Mouse (Mus musculus): Measurements from ENCODE around the gene H2al2a. TPM values are rescaled to one million over a fixed set of nuclear protein-coding genes. Genes with fewer than 3 reads are reported as not detected.
"Not testable (repeated sequence)": the region's sequence is repeated elsewhere in the genome, so short reads cannot be mapped to it uniquely, and the experiment has no call there.

Gene H2al2a
- polyA plus RNA-seq, 1 experiment from 2014 or later: not detected

DNA sequence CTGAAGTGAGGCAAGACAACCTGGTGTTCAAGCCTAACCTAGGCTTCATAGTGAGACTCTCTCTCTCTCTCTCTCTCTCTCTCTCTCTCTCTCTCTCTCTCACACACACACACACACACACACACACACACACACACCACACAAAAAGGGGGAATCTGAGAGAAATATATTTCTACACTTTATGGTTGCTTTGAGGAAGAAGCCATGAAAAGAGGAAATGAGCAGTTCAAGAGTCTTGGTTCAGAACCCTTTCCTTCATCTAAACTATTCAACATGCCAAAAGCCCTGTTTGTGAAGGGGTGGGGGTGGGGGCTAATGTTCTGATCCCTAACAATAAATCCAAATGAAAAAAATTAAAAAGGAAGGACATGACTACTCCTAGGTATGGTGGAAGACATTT is 7.2 kb downstream of the H2al2a start:
- Histone ChIP-seq H3K9me3 (ENCODE audit: control insufficient read depth, low read length) (no peaks in the 10 kb centered on the region), H3K36me3 (ENCODE audit: control insufficient read depth, insufficient read depth, low read length) (no peaks in the 10 kb centered on the region), H3K4me1 (ENCODE audit: control insufficient read depth, insufficient read depth, low read length) (no peaks in the 10 kb centered on the region), H3K4me2 (ENCODE audit: low read depth) (no peak overlapping the region), H3K4me3 (ENCODE audit: low read depth, low read length) (no peak overlapping the region), H3K27me3 (ENCODE audit: control insufficient read depth, insufficient read depth, low read length) (no peaks in the 10 kb centered on the region), H3K9ac (ENCODE audit: low read length) (no peak overlapping the region), H3K27ac (ENCODE audit: low read depth, low read length) (no peak overlapping the region)
- ATAC-seq (ENCODE audit: insufficient read depth, low FRiP score, low TSS enrichment) (no peak), DNase-seq (ENCODE audit: low spot score) (no peak)

DNA sequence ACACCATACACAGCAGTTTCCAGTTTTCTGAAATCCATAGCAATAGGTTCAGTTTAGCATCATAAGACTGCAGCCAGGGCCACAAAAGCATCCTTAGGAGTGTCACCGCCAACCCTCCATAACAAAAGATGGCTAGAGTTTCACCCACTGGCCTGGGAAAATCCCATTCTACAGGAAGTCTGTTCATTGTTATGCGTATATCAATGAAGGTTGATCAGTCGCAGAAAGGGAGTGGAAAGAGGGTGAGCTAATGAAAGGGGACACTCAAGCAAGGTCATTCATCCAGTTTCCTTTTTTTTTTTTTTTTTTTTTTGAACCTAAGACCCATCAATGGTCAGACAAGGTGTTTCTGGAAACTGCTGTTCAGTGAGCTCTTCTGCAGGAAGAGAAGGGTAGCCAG is 7.6 kb downstream of the H2al2a start:
- Histone ChIP-seq H3K27ac (ENCODE audit: low read depth, low read length) (no peak overlapping the region), H3K9ac (ENCODE audit: low read length) (no peak overlapping the region), H3K4me2 (ENCODE audit: low read depth) (no peak overlapping the region), H3K9me3 (ENCODE audit: control insufficient read depth, low read length) (no peaks in the 10 kb centered on the region), H3K4me3 (ENCODE audit: low read depth, low read length) (no peak overlapping the region), H3K4me1 (ENCODE audit: control insufficient read depth, insufficient read depth, low read length) (no peaks in the 10 kb centered on the region), H3K27me3 (ENCODE audit: control insufficient read depth, insufficient read depth, low read length) (no peaks in the 10 kb centered on the region), H3K36me3 (ENCODE audit: control insufficient read depth, insufficient read depth, low read length) (no peaks in the 10 kb centered on the region)
- 59% methylated on average over 3 of the region's 3 CpGs for WGBS
- ATAC-seq (ENCODE audit: insufficient read depth, low FRiP score, low TSS enrichment): no peak
- DNase-seq (ENCODE audit: low spot score): no peak

DNA sequence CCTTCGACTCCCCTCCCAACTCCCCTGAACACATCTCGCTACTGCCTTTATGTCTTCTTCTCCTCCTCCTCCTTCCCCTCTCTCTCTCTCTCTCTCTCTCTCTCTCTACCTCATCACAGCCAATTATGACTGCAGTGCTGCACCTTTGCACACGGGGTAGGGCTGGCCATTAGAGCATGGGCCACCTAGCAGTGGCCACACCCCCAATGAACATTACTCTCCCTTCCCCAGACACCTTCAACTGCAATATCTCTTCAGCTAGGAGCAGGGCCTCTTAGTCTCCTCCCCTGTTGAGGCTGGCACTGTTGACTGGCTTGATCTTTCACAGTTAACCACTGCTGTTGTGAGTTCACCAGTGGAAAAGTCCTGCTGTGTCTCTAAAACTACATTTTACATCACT is 10.1 kb downstream of the H2al2a start:
- H3K4me3 ChIP-seq (ENCODE audit: low read depth, low read length): no peak overlapping the region
- no peaks in the 10 kb centered on the region for H3K4me1 ChIP-seq (ENCODE audit: control insufficient read depth, insufficient read depth, low read length)
- no peak overlapping the region for H3K27ac ChIP-seq (ENCODE audit: low read depth, low read length)
- no peaks in the 10 kb centered on the region for H3K9me3 ChIP-seq (ENCODE audit: control insufficient read depth, low read length)
- no peak overlapping the region for H3K4me2 ChIP-seq (ENCODE audit: low read depth)
- WGBS: 93% methylated on average over 3 of the region's 3 CpGs
- no peaks in the 10 kb centered on the region for H3K27me3 ChIP-seq (ENCODE audit: control insufficient read depth, insufficient read depth, low read length)
- DNase-seq (ENCODE audit: low spot score): no peak
- ATAC-seq (ENCODE audit: insufficient read depth, low FRiP score, low TSS enrichment): no peak
- no peaks in the 10 kb centered on the region for H3K36me3 ChIP-seq (ENCODE audit: control insufficient read depth, insufficient read depth, low read length)
- H3K9ac ChIP-seq (ENCODE audit: low read length): no peak overlapping the region

DNA sequence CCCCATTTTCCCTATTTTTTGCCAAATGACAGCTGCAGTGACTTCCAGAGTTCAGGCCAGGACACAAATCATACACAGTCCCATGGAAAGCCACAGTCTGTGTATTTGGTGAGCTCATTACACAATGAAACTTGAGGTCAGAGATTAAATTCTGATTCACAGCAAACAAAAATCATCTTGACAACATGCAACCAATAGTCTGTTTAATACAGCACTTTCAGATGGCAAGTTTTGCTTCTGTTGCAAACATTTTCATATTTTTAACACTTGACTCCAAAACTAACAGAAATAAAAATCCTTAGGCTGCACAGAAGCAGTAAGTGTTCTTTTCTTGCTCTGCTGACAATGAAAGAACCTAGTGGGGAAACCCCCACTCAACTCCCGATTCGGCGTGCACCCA is 12.0 kb downstream of the H2al2a start:
- Histone ChIP-seq H3K36me3 (ENCODE audit: control insufficient read depth, insufficient read depth, low read length) (no peaks in the 10 kb centered on the region), H3K9me3 (ENCODE audit: control insufficient read depth, low read length) (no peaks in the 10 kb centered on the region), H3K4me3 (ENCODE audit: low read depth, low read length) (no peak overlapping the region), H3K4me1 (ENCODE audit: control insufficient read depth, insufficient read depth, low read length) (no peaks in the 10 kb centered on the region), H3K27ac (ENCODE audit: low read depth, low read length) (no peak overlapping the region), H3K9ac (ENCODE audit: low read length) (no peak overlapping the region), H3K4me2 (ENCODE audit: low read depth) (no peak overlapping the region), H3K27me3 (ENCODE audit: control insufficient read depth, insufficient read depth, low read length) (no peaks in the 10 kb centered on the region)
- ATAC-seq (ENCODE audit: insufficient read depth, low FRiP score, low TSS enrichment) (no peak), DNase-seq (ENCODE audit: low spot score) (no peak)
- WGBS: 100% methylated on average over 3 of the region's 3 CpGs

DNA sequence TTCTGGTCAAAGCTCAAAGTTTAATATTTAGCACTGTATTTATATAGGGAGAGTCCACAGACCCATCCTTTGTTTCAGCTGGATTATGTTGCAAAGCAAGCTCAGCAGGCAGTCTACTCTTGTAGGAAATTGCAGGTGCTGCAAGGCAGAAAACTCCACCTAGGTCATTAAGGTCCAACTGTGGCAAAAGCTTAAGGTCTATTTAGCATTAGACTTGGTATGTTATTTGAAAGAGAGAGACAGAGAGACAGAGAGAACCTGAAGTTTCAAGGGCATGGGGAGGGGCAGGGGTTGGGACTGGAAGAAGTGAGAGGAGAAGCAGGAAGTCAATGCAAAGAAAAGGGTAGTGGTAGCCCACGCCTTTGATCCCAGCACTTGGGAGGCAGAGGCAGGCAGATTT is 14.0 kb downstream of the H2al2a start:
- no peak for DNase-seq (ENCODE audit: low spot score)
- no peaks in the 10 kb centered on the region for H3K4me1 ChIP-seq (ENCODE audit: control insufficient read depth, insufficient read depth, low read length)
- H3K36me3 ChIP-seq (ENCODE audit: control insufficient read depth, insufficient read depth, low read length): no peaks in the 10 kb centered on the region
- H3K4me3 ChIP-seq (ENCODE audit: low read depth, low read length): no peak overlapping the region
- ATAC-seq (ENCODE audit: insufficient read depth, low FRiP score, low TSS enrichment): no peak
- WGBS: 92% methylated on average over 1 of the region's 1 CpGs
- H3K9me3 ChIP-seq (ENCODE audit: control insufficient read depth, low read length): no peaks in the 10 kb centered on the region
- H3K27me3 ChIP-seq (ENCODE audit: control insufficient read depth, insufficient read depth, low read length): no peaks in the 10 kb centered on the region
- no peak overlapping the region for H3K4me2 ChIP-seq (ENCODE audit: low read depth)
- H3K9ac ChIP-seq (ENCODE audit: low read length): no peak overlapping the region
- H3K27ac ChIP-seq (ENCODE audit: low read depth, low read length): no peak overlapping the region

DNA sequence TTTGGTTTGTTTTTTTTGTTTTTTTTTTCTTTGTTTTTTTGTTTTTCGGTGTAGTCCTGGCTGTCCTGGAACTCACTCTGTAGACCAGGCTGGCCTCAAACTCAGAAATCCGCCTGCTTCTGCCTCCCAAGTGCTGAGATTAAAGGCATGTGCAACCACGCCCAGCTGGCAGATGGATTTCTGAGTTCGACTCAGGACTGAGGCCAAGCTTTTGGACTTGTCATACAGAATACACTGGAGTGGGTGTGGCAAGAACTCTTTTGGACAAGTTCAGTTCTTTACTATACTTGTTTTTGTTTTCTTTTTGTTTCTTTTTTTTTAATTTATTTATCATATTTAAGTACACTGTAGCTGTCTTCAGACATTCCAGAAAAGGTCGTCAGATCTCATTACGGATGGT is 18.1 kb downstream of the H2al2a start:
- no peak for ATAC-seq (ENCODE audit: insufficient read depth, low FRiP score, low TSS enrichment)

DNA sequence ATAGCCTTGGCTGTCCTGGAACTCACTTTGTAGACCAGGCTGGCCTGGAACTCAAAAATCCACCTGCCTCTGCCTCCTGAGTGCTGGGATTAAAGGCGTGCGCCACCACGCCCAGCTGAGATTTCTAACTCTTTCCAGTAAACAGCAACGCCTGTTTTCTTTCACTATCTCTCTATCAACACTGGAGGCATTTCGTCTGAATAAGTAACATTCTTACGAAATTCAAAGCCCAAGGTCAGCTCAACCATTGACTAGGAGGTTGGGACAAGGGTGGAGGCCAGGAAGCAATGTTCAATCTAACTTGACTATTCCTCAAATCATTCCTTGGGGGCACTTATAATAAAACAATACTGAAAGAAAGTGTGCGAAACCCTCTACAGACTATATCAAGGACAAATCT is 18.5 kb downstream of the H2al2a start:
- not testable (repeated sequence) for H3K4me3 ChIP-seq (ENCODE audit: low read depth, low read length); H3K27me3 ChIP-seq (ENCODE audit: control insufficient read depth, insufficient read depth, low read length); H3K9ac ChIP-seq (ENCODE audit: low read length); ATAC-seq (ENCODE audit: insufficient read depth, low FRiP score, low TSS enrichment); H3K4me1 ChIP-seq (ENCODE audit: control insufficient read depth, insufficient read depth, low read length); H3K9me3 ChIP-seq (ENCODE audit: control insufficient read depth, low read length); H3K4me2 ChIP-seq (ENCODE audit: low read depth); H3K36me3 ChIP-seq (ENCODE audit: control insufficient read depth, insufficient read depth, low read length); H3K27ac ChIP-seq (ENCODE audit: low read depth, low read length); DNase-seq (ENCODE audit: low spot score)
- WGBS: 96% methylated on average over 7 of the region's 7 CpGs

More for the DNA sequence above, 18.1 kb downstream of the H2al2a start:
- no peak overlapping the region for H3K4me2 ChIP-seq (ENCODE audit: low read depth)
- 94% methylated on average over 6 of the region's 6 CpGs for WGBS
- no peaks in the 10 kb centered on the region for H3K4me1 ChIP-seq (ENCODE audit: control insufficient read depth, insufficient read depth, low read length)
- H3K9me3 ChIP-seq (ENCODE audit: control insufficient read depth, low read length): no peaks in the 10 kb centered on the region
- no peak overlapping the region for H3K4me3 ChIP-seq (ENCODE audit: low read depth, low read length)
- H3K27me3 ChIP-seq (ENCODE audit: control insufficient read depth, insufficient read depth, low read length): no peaks in the 10 kb centered on the region
- H3K27ac ChIP-seq (ENCODE audit: low read depth, low read length): no peak overlapping the region
- no peak overlapping the region for H3K9ac ChIP-seq (ENCODE audit: low read length)
- H3K36me3 ChIP-seq (ENCODE audit: control insufficient read depth, insufficient read depth, low read length): no peaks in the 10 kb centered on the region
- no peak for DNase-seq (ENCODE audit: low spot score)

DNA sequence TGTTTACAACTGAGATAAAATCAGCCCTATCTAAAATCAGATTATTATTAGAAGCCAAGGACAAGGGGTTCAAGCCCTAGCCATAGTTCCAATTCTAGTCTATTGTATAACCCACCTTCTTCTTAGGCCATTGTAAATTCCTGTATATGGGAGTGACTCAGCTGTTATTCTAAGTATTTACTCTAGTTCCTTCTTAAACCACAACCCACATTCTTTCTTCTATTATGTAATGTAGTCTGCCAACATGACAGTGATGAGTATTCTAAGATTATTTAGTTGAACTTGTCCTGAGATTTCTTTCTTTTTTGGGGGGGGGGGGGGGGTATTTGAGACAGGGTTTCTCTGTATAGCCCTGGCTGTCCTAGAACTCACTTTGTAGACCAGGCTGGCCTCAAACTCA is 19.1 kb downstream of the H2al2a start:
- H3K9me3 ChIP-seq (ENCODE audit: control insufficient read depth, low read length); ATAC-seq (ENCODE audit: insufficient read depth, low FRiP score, low TSS enrichment); H3K4me3 ChIP-seq (ENCODE audit: low read depth, low read length); H3K4me2 ChIP-seq (ENCODE audit: low read depth); H3K4me1 ChIP-seq (ENCODE audit: control insufficient read depth, insufficient read depth, low read length); DNase-seq (ENCODE audit: low spot score); H3K36me3 ChIP-seq (ENCODE audit: control insufficient read depth, insufficient read depth, low read length); H3K27ac ChIP-seq (ENCODE audit: low read depth, low read length); H3K9ac ChIP-seq (ENCODE audit: low read length); H3K27me3 ChIP-seq (ENCODE audit: control insufficient read depth, insufficient read depth, low read length): not testable (repeated sequence)

DNA sequence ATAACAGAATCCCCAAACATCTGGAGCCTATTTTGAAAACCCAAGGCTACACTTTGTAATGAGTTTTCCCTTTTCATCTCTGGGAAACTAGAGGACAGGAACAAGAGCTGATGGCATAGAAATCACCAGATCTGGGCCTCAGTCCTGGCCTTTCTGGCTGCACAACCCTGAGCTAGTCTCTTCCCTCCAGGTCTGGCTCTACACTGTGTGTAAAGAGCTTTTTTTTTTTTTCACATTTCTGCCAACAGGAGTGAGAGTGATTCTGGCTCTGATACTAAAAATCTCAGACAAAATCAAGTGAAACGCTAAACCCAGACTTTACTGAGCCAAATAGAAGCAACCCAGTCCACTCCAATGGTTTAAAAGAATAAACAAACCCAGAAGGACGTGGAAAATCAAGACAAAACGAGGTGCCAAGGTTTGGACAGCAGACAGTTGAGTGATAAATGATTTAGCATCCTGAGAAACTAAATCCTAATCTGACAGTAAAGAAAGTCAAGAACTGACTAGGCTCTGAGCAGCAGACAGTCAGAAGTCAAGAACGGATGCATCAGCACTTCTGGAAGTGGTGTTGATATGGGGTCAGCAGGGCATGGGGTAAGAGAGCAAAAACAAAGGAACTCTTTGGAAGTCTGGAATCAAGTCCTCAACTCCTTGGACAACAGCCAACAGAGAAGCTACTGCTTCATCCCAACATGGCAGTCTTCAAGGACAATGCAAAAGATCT is 21.0 kb downstream of the H2al2a start:
- 68% methylated on average over 4 of the region's 4 CpGs for WGBS
- H3K36me3 ChIP-seq (ENCODE audit: control insufficient read depth, insufficient read depth, low read length): no peaks in the 10 kb centered on the region
- H3K9ac ChIP-seq (ENCODE audit: low read length): no peak overlapping the region
- no peak overlapping the region for H3K4me2 ChIP-seq (ENCODE audit: low read depth)
- H3K9me3 ChIP-seq (ENCODE audit: control insufficient read depth, low read length): no peaks in the 10 kb centered on the region
- H3K27me3 ChIP-seq (ENCODE audit: control insufficient read depth, insufficient read depth, low read length): no peaks in the 10 kb centered on the region
- no peak for ATAC-seq (ENCODE audit: insufficient read depth, low FRiP score, low TSS enrichment)
- no peaks in the 10 kb centered on the region for H3K4me1 ChIP-seq (ENCODE audit: control insufficient read depth, insufficient read depth, low read length)
- H3K27ac ChIP-seq (ENCODE audit: low read depth, low read length): no peak overlapping the region
- no peak overlapping the region for H3K4me3 ChIP-seq (ENCODE audit: low read depth, low read length)
- no peak for DNase-seq (ENCODE audit: low spot score)
